Mouse (Mus musculus) ZHBTc4 (cell line): ENCODE data around the gene Lnx1.
A peak's percentile ranks its signal among the peaks of the same experiment; 100 is the strongest.

Source experiments
- DNase-seq: peaks from one replicate; pipeline ENCODE4 v3.0.0-alpha.2; 2011; ENCODE audit warnings: low read depth, low spot score

Lnx1 gene

DNA sequence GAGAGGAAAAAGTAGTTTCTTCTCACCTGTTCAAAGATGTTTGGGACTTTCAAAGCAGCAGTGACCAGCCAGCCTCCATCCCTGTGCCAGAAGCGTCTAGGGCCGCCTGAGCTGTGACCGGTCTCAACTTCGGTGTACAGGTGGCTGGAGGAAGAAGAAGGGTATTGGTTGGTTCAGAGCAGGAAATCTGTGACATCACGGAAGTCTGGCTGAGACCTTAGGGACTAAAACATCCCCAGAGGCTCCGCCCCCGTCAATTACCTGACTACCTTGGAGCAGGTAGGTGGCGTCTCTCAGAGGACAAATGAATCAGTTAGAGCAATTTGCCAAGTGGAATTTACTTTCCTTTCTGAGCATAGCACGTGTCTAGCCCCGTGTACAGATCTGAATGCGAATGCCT lies at the start of gene Lnx1:
Gene Lnx1, minus strand, starts transcription at position 147 of the 400 bp plus-strand sequence.
- peak; percentile 45 for DNase-seq

GRCm38 (mm10) chr5:74750501-74750900 lies 47.8 kb upstream of the Lnx1 start:
- no peak for DNase-seq

GRCm38 (mm10) chr5:74747476-74747875 lies 44.8 kb upstream of the Lnx1 start:
- no peak for DNase-seq

DNA sequence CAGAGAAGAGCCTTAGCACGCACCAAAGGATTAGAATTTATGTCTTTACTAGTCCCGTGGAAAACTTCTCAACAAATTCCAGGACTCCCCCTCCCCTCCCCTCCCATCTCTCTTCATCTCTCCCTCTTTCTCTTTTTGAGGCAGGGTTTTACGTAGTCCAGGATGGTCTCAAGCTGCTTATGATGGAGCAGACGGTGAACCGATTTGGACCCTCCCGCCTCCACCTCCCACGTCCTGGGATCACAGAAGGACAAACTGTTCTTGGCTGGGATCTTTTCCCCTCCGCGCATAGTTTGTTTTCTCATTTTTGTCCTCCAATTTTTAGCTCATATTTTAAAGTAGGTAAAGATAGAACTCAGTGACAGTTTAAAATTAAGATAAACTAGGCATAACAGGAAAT lies 38.2 kb upstream of the Lnx1 start:
- DNase-seq, result no peak

DNA sequence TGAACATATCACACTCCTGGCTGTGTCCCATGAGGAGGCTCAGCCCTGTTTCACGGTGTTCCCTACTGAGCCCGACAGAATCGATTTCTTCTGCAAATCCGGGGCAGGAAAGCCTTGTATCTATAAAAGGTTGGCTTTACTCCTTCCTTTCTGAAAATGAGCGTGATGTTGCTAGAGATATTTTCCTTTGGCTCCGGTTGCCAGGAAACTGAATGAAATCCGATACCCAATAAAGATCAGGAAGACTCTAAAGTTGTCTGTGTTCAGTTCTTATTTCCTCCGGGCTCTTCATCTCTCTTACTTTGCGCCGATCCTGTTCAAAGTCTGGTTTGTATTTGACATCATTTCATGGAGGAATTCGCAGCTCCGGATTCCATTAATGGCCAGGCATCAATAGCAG lies 36.7 kb upstream of the Lnx1 start:
- DNase-seq, result no peak

DNA sequence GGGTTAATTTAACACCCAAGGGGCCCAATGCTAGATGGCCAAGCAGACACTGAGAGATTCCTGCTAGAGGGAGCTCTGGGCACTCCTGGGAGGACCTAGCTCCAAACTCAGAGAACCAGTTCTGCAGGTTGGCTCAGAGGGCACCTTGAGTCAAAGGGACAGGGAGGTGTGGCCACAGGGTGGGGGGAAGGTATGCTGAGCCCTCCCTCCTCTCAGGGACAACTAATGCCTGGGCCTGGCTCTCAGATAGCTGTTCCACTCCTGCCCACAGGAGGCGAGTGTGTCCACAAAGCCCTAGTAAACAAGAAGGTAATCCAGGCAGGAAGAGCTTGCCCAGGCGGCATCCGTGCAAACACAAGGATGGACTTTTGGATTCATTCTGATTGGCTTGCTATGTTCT lies 35.6 kb upstream of the Lnx1 start:
- peak; percentile 90 for DNase-seq

DNA sequence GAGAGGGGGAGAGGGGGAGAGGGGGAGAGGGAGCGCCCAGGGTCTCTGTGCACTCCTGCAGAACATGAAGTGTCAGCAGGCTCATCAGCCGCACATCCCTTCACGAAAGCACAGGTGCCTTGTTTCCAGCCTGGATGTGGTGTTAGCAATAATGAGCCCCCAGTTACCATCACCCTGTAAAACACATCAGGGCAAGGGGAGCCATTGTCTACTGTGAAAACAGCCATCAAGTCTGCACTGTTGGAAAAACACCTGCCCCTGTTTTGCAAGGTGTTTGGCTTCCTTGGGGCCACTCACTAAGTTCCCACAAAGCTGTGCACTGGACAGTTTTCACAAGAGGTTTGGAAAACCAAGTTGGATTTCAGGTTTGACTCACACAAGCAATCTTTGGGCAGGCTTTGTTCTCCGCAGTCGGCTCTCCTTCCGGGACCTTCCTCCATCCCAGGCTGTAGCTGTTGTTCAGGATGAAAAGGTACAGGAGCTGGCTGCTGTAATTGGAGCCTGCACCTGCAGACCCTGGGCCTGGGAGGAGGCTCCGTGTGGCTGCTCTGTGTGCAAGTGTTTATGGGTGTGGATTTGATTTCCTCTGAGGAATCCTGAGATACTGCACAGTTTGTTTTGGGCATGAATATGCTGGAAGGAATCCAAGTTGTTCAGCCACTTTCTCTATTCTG lies 31.3 kb upstream of the Lnx1 start:
- DNase-seq, result peak; percentile 21

DNA sequence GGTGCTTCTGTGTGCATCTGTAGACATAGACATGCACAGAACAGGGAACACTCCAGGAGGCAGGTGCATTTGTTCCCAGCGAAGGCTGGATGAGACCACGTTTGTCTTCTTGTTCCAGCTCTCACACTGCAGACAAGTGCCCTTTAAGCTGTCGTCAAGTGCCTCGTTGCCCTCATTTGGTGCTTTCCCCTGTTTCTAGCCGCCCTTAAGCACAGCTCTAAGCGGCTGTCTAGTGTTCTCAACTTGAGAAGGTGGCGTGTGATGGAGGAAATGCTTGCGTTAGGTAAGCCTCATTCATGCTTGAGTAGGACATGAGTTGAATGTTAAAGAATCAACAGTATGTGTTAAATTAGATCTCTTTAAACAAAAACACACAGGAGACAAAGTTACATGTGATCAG lies 29.9 kb upstream of the Lnx1 start:
- DNase-seq, result no peak

DNA sequence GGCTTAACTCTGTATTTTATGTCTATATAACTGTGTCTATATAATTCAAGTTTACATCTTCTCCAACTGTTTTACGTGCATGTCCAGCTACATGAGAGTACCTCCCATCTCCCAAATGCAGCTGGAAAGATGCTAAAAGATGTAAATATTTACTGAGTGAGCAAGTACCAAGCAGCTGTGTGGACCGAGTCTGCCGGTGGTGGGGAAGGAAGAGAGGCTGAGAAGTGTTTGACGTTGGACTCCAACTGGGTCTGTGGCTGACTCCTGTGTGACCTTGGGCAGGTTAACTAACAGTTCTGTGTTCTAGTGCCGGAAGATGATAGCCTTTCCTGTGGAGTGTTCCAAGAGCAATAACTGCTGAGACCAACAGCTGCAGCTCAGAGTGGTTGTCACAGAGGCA lies 27.9 kb upstream of the Lnx1 start:
- no peak for DNase-seq

DNA sequence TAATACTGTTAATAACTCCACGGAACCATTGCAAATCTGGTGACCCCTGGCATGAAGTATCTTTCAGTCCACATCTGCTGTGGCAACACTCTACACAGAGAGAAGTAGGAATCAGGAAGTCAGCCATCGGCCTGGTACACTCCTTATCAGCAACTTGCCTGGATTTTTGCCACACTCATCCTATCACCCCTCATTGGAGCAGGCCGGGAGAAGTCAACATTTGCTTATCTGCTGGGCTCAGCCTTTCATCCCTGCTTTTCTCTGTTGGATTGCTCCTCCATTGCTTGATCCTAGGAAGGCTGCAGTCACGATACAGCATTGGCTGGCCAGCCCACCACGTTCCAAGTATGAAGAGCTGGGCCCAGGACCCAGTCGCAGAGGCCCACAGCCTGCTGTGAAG lies 26.9 kb upstream of the Lnx1 start:
- no peak for DNase-seq

GRCm38 (mm10) chr5:74728186-74728585 lies 25.5 kb upstream of the Lnx1 start:
- DNase-seq, result no peak

DNA sequence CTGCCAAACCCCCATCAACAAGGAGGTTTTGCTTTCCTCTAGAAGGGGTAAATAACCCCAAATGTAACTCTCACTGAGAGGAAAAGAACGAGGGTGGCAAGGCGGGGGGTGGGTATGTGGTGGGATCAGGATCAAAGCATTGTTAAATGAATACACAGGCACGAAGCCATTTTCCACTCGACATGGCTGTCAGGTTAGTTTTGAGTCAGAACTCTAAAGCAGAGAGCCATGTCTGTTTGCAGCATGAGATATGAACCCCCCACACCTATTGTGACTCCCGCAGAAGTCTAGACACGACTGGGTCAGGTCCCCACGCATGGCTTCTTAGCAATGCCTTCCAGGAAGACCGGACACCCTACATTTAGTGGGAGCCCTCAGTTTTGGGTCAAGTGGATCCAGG lies 24.6 kb upstream of the Lnx1 start:
- DNase-seq, result no peak

- DNase-seq, result peak; percentile 61
These were observed 22.8 kb upstream of the Lnx1 start for GRCm38 (mm10) chr5:74725541-74725940.

DNA sequence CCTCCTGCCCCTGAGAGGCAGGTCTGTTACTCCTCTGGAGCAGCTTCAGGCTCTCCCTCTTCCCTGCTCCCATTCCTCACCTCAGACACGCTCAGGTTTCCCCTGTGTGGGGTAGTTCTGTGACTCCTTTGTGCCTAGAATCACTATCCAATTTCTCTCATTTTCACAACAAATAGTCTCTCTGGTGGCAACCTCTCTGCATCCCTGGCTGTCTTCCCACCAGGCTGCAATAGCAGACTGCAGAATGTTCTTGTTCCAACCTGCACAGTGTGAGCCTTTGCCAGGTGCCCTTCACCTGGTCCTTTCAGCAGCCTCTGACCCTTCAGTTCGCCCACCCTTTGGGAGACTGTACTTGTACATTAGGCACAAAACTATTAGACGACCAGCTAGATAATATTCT lies 19.1 kb upstream of the Lnx1 start:
- DNase-seq, result no peak

- no peak for DNase-seq
These were observed 17.9 kb upstream of the Lnx1 start for GRCm38 (mm10) chr5:74720661-74721060.

- no peak for DNase-seq
These were observed 13.5 kb upstream of the Lnx1 start for GRCm38 (mm10) chr5:74716165-74716564.

DNA sequence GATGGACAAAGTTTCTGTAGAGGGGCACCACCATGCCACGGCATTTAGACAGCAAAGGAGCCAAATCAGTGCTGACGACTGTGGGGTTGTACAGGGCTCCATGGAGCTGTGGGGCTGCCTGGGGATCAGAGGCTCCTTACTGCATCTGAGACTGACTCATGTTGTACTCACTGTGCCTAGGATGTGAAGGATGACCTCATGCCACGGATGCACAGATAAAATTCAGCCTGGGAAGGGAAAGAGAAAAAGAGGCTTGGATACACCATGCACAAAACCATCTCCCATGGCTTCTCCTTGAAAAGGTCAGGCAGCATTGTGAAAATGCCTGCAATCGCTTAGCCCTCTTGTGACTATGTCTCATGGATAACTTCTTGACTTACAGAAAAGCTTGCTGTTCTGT lies 10.1 kb upstream of the Lnx1 start:
- no peak for DNase-seq

DNA sequence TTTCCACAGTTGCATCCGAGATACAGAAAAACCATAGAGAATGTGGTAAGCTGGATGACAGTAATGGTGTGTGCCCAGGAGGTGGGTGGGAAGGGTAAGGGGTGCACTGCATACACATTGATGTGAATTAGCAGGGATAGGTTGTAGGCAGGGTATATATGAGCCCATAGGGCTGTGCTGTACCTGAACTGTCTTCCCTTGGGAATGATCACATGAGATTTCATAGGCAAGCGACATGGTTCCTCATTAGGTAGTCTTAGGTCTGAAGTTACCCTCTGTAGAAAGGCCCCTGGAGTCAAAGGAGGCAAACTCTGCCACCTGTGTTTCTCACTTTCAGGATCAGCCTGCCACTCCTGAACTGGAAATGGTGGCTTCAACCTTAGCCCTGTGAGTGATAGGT lies 9.3 kb upstream of the Lnx1 start:
- no peak for DNase-seq

DNA sequence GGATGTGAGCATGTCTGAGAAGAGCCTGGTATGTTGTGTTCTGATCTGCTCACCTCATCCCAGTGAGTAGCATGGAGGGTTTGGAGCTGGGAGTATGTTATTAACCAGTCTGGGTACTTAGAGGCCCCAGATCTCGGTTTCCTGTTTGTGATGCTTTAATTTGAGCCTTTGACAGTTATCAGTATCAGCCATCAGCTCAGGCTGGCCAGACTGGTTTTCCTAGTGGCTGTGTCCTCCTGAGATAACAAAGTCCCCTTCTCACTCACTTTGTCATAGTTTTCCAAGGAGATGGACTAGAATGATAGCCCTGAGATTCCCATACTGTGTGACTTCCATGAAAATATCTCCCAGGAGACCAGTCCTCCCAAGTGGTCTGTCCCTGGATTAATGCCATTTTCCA lies 8.3 kb upstream of the Lnx1 start:
- DNase-seq, result no peak

GRCm38 (mm10) chr5:74710181-74710580 lies 7.5 kb upstream of the Lnx1 start:
- DNase-seq, result no peak

- DNase-seq, result peak; percentile 97
These were observed 1.7 kb upstream of the Lnx1 start for GRCm38 (mm10) chr5:74704460-74704790.

DNA sequence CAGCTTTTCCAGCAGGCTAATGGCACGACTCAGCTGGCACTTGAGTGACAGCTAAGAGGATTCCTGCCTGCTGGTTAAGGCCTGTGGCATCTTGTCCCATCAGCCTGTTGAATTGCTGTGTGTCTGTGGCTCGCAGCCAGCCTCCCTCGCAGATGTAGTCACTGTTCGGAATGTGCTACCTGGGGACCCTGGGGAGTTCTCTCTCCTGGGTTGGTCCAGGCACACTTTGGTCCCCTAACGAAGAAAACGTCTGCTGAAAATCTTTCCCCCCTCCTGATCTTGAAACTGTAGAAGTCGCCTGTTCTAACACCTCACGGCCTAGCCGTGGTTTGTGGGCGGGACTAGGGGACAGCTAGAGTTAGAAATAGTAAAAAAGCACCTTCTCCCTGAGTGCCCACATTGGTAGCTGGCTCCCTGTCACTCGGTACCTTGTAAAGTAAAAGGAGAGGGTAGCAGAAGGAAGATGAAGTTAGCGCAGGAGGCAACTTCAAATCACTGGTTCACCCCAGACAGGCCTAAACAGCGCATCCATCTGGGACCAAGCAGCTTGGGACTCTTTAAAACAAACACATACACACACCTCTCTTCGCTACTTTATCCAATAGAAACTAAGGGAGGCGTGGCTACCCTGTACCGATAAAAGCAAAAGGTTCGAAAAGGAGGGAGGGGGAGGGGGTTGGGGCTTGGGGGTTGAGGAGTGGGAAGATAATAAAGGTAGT lies 1.2 kb upstream of the Lnx1 start:
- peak; percentile 60 for DNase-seq

GRCm38 (mm10) chr5:74700918-74701317 lies 1.8 kb downstream of the Lnx1 start:
- DNase-seq, result no peak

- DNase-seq, result no peak
These were observed 3.0 kb downstream of the Lnx1 start for GRCm38 (mm10) chr5:74699673-74700072.
